Mouse (Mus musculus) bone marrow macrophage, adult 2 months (primary cell): ENCODE data around the gene Stra6. TPM values are rescaled to one million over a fixed set of nuclear protein-coding genes. Genes with fewer than 3 reads are reported as not detected.

Source experiments
- H3K27ac ChIP-seq: 2 replicates; pipeline ENCODE4 v1.5.1; 2012; ENCODE audit warnings: low read depth, low read length; ENCODE audit not compliant: insufficient read depth
- H3K4me1 ChIP-seq: 2 replicates; pipeline ENCODE4 v1.6.1; 2012; ENCODE audit warnings: low read length; ENCODE audit not compliant: control insufficient read depth, insufficient read depth
- H3K4me3 ChIP-seq: 2 replicates; pipeline ENCODE4 v1.5.1; 2012; ENCODE audit warnings: mild to moderate bottlenecking, low read length, moderate library complexity; ENCODE audit not compliant: insufficient read depth
- CTCF ChIP-seq: IDR thresholded peaks from 2 replicates; pipeline ENCODE4 v1.5.1; 2012; ENCODE audit warnings: low read depth, mild to moderate bottlenecking, low read length, moderate library complexity
- POLR2A ChIP-seq: IDR thresholded peaks from 2 replicates; pipeline ENCODE4 v1.6.1; 2012; ENCODE audit warnings: mild to moderate bottlenecking, low read depth, low read length, borderline replicate concordance
- polyA plus RNA-seq: library from polyadenylated mRNA; stranded (reverse); fragments of >200 nt; gene quantifications from 2 replicates; pipeline ENCODE4 v1.2.4, GENCODE M21; 2012; ENCODE audit not compliant: missing spikeins, insufficient read depth, insufficient read length

Gene Stra6
- polyA plus RNA-seq, 1 experiment, result not detected

DNA sequence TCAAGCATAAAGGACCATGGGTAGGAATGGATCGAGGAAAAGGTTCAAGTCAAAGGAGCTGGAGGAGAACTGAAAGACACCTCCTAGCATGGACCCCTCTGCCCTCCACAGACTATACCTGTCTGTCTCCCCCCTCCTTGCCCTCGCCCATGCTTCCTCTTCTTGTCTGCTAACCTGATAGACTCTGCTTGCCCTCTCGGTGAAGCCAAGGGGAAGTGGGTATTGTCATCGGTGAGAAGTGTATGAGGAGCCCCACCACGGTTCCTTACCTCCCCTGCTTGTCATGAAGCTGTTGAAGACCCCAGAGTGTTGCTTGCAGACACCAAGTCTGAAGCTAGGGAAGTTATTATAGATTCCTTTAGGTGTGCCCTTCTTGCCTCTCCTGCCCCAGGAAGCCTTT is 96.7 kb downstream of the Stra6 start:
- no peak overlapping the region for H3K27ac ChIP-seq
- no peak overlapping the region for H3K4me3 ChIP-seq
- TF ChIP-seq CTCF, result no peak
- no peak for TF ChIP-seq POLR2A
- H3K4me1 ChIP-seq, result no peaks in the 10 kb centered on the region

DNA sequence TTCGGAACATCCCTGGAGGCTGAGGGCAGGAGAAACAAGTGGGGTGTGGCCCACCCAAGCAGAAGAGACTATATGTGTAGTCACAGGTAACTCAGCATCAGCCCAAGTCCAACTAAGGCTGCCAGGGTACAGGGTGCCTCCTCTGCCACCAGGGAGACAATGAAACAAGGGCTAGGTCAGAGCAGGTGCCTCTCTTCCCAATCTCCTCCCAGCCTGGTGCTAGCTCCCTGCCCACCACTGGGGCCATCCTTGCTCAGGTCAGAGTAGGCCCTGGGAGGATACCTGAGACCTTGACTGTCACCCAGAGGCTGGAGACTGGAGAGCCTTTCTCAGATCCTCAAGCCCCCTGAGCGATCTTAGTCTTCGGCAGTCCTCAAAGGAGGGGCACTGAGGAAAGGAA is 98.6 kb downstream of the Stra6 start:
- no peak for TF ChIP-seq POLR2A
- no peak for TF ChIP-seq CTCF

DNA sequence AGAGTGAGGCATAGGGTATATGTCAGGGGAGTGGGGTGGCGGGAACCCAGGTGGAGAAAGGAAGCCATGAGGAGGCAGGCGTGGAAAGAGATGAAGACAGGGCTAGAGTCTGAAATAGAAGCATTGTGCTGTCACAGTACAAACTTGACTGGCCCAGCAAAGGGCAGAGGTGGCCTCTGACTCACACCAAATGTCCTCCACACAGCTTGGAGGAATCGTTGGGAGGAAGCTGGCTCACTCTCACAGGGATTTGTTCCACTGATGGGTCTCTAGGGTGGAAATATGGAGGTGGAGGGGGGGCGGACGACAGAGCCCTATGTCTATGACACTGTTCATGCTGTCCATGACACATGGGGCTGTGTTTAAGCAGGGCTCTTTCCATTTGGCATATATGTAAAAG is 99.6 kb downstream of the Stra6 start:
- no peak overlapping the region for H3K4me3 ChIP-seq
- no peaks in the 10 kb centered on the region for H3K4me1 ChIP-seq
- H3K27ac ChIP-seq, result no peak overlapping the region
- TF ChIP-seq CTCF (no peak), POLR2A (no peak)

More for the DNA sequence above, 98.6 kb downstream of the Stra6 start:
- Histone ChIP-seq H3K4me1 (no peaks in the 10 kb centered on the region), H3K27ac (no peak overlapping the region), H3K4me3 (no peak overlapping the region)

DNA sequence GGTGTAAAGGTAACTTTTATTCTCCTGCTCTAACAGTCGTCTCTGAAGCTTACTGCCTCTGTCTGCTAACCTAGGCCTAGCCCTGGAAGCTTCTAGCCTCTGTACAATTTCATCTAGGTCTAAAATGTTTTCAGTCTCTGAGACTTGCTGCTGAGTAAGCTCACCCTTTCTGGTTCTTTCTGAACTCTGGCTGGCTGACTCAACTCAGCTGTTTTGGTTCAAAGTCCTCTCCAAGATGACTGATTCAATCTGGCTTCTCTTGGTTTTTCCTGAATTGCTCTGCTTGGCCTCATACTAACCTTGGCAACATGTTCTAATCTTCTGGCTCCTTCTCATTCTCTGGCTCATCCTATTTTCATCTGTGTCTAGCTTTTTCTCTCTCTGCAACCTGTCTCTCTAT is 102.2 kb downstream of the Stra6 start:
- Histone ChIP-seq H3K4me1 (no peaks in the 10 kb centered on the region), H3K27ac (no peak overlapping the region), H3K4me3 (no peak overlapping the region)
- no peak for TF ChIP-seq CTCF
- TF ChIP-seq POLR2A, result no peak

DNA sequence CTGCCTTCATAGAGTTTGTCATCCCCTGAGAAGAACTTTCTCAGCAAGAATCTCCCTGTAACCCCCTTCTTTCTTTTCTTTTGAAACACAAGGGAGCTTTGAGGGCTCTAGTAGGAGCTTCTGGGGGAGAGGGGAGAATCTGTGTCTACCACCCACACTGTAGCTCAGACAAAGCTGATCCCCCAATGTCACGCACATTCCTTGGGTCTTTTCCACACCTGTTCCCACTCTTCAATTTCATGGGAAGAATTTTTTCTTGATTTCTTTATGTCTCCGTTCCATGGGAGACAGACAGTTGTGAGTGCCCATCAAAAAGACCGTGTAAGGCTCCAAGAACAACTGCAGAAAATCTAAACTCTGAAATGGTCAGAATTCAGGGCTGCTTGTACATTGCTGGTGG is 105.3 kb downstream of the Stra6 start:
- Histone ChIP-seq H3K27ac (no peak overlapping the region), H3K4me3 (no peak overlapping the region), H3K4me1 (no peaks in the 10 kb centered on the region)
- TF ChIP-seq CTCF (no peak), POLR2A (no peak)

DNA sequence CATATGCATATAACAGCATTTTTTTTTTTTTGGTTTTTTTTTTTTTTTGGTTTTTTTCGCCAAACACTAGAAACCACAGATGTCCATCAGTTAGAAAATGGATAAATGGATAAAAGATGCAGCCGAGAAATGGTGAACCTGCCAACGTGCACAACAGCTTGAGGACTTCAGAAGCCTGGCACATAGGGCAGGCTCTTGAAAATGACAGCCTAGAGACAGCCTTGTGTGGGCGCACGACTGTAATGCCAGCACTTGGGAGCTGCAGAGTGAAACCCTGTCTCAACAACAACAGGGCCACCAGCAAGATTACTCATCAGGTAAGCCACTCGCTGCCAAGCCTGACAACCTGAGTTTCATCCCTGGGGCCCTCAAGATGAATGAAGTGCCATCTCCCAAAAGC is 105.8 kb downstream of the Stra6 start:
- Histone ChIP-seq H3K4me1 (no peaks in the 10 kb centered on the region), H3K4me3 (no peak overlapping the region), H3K27ac (no peak overlapping the region)
- no peak for TF ChIP-seq CTCF
- TF ChIP-seq POLR2A, result no peak

DNA sequence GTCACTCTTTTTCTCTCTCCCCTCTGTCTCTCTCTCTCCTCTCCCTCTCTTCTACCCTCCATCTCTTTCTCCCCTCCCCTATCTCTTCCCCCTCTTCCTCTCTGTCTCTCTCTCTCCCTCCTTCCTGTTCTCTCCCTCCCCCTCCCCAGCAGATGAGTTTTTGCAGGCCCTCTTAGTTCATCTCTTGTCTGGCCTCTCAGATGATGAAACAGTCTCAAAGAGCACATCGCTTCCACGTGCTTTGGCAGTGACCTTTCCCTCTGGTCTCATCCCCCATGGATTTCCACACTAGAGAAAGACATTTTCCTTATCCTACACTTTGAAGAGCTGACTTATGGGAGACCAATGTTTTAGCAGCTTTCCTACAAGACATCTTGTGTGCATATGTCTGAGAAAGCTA is 109.3 kb downstream of the Stra6 start:
- TF ChIP-seq CTCF, result no peak
- no peak for TF ChIP-seq POLR2A
- H3K27ac ChIP-seq, result no peak overlapping the region
- H3K4me3 ChIP-seq, result no peak overlapping the region
- no peaks in the 10 kb centered on the region for H3K4me1 ChIP-seq

DNA sequence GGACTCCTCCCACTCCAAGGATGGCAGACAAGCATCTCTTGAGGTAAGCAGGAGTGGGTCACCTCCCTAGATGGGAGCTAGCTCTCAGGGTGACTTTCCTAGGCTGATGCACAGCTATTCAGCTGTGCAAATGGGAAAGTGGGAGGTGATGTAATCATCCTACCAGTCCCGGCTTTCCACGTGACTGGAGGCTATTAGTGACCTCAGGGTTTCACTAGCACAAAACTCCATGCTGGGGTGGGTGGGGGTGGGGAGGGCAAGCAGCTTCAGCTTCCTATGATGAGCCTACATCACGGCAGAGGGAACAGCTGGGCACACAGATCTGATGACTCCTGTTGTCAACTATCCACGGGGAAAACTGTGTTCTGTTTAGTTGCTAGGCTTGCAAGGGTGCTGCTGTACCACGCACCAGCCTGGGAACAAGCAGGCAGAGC is 111.2 kb downstream of the Stra6 start:
- Histone ChIP-seq H3K27ac (no peak overlapping the region), H3K4me3 (no peak overlapping the region), H3K4me1 (no peaks in the 10 kb centered on the region)
- no peak for TF ChIP-seq CTCF
- TF ChIP-seq POLR2A, result no peak

DNA sequence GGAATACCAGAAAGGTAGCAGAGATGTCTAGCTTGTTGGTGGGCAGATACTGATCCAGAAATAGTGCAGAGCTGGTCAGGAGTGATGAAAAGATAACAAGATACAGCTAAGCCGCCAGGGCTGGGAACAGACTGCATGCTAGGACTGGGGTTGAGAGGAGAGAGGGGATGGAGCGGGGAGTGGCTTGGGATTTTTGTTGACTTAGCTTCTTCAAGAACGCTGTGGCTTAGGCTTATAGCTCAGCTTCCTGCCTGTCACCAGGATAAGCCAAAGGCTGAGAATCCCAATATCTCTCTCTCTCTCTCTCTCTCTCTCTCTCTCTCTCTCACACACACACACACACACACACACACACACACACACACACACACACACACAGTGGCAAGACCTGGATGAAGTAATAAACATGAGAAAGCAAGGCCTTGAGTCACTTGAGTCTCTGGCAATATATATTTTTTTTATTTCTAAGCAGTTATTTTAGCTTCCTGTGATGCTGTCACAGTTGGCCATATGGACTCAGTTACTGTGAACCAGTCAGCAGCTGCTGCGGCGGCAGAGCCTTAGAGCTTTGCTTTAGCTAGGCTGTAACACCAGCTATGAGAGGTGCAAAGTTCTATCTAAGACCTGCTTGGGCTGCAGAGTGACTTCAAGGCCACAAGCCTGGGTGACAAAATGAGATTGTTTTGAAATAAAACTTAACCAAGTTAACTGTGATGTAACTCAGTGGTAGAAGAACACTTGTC is 112.3 kb downstream of the Stra6 start:
- Histone ChIP-seq H3K4me3 (no peak overlapping the region), H3K4me1 (no peaks in the 10 kb centered on the region), H3K27ac (no peak overlapping the region)
- TF ChIP-seq CTCF, result no peak
- no peak for TF ChIP-seq POLR2A

DNA sequence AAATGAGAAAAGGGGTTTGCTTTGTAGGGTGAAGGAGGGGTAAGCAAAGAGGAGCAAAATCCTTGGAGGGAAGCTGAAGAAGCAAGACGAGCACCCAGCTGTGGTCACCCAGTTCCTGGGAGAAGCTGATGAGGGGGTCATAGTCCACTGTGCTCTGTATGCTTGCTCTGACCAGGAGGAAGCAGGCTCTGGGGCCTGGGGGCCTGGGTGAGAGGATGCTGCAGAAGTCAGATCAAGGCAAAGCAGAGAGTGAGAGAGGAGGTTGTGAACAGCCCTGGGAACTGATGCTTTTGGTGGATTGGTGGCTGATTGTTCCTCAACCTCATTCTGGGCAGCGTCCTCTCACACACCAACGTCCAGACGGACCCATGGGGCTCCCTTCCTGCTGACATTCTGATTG is 113.6 kb downstream of the Stra6 start:
- Histone ChIP-seq H3K27ac (no peak overlapping the region), H3K4me3 (no peak overlapping the region), H3K4me1 (no peaks in the 10 kb centered on the region)
- TF ChIP-seq POLR2A (no peak), CTCF (no peak)

DNA sequence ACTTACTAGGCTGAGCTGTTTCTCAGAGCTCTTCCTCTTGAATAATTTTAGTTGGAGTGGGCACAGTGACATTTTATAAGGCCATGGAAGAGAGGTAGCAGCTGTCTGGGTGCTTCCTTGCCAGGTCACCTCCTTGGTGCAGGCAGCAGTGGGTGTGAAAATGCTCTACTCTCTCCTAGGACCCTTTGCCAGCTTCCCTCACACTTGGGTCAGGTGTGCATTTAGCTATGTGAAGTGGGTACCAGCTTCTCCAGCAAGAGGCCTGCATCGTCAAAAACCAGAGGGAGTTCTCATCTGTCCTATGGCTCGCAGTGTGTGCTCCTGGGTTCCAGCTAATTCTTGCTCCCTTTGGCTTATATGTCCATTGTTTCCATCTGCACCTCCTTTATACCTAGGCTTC is 115.8 kb downstream of the Stra6 start:
- TF ChIP-seq CTCF (no peak), POLR2A (no peak)
- Histone ChIP-seq H3K27ac (no peak overlapping the region), H3K4me3 (no peak overlapping the region), H3K4me1 (no peaks in the 10 kb centered on the region)
